Mouse (Mus musculus): ENCODE results near the gene BC030499.

The BC030499 gene

DNA sequence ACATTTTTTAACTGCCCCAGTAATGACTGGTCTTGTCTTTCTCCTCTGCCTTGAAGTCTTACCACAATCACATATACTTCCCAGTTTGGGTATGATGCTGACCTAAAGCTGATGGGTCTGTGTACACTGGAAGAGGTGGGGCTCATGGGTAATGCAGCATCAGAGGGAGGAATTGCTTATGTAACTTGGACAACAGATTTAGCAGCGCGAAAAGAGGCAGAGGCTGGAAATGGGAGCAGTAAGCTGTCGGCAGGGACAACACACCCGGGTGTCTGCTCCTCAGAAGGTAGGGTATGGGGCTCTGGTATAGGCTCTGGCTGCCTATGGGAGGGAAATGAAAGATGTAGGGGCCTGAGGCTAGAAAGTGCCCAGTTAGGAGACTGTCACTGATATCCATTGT is at the start of gene BC030499:
TSS of gene BC030499 (plus strand) at position 188 of the 400 bp plus-strand sequence.
- no peak for DNase-seq (ENCODE audit: low spot score in 2 of 2)

DNA sequence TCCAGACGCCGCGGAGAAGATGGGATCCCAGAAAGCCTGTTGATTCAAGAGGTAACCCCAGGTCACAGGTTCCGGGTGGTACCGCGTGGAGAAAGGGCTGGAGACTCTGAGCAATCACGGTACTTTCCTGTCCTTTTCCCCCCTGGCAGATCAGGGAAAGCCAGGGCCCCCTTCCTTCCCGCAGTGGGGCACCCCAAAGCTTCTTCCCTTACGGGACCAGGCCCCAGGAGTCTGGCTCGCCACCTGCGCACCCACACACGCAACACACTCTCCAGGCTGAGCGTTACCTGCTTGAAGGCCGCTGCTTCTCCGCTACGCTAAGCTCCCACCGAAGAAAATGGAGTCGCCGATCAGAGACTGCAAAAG is 45.4 kb upstream of the BC030499 start:
- DNase-seq (ENCODE audit: low spot score in 2 of 2) = no peak

DNA sequence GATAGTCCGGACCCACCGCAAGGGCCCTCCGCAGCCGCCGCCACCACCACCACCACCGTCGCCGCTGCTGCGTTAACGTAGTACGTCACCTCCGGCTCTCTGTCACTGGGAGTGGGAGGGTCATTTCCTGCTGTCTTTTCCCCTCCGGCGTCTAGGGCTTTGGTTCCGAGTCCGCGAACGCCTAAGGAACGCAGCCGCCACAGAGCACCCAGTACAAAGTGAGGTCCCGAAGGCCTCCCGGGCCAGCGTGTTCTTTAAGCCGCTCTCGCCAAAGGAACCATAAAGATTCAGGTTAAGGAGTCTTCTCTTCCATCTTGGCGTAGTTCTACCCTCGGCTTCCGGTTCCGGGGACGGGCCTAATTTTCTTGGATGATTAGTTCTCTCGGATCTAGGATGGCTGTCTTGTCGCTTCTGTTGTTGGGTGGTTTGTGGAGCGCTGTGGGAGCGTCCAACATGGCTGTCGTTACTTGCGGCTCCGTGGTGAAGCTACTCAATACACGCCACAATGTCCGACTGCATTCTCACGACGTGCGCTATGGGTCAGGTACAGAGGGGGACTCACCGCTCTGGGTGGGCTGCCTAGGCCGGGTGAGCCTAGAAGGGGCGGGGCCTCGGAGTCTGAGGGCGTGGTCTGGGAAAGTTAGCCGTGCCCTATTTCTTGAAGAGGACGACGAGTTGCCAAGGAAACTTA is 44.9 kb upstream of the BC030499 start, which contains the start of the genes Sdf2 and Supt6:
TSS of gene Sdf2 (plus strand) at position 120 of the 691 bp plus-strand sequence.
TSS of gene Supt6 (minus strand) at position 361 of the 691 bp plus-strand sequence.
- peak; percentile 87 to 90 for DNase-seq (ENCODE audit: low spot score in 2 of 2)

DNA sequence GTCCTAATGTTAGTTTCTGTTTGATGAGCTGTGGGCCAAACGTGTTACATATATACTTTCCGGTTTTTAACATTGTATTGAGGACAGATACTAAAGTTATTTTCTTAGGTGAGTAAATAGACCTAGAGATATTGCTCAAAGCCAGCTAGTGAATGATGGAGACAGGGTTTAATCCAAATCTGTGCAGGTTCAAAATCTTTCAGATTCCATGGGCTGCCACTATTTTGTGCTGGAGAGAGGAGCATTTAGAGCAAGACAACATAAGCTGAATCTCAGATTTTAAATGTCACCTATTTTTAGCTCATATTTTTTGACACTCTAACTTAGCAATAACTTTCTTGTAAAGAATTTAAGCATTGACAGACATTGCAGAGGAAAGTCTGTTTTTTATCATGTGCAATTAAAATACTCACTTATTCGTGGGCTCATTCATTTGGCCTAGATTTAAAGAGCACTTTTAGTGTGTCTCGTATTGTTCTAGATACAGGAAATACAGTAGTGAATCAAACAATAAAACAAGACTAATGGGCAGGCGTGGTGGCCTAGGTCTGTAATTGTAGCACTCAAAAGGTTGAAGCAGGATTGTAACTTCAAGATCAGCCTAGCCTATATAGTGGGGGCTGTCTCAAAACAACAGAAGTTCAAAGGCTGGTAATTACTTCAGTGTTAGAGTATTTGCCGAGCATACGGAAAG is 44.2 kb upstream of the BC030499 start:
- no peak for DNase-seq (ENCODE audit: low spot score in 2 of 2)

DNA sequence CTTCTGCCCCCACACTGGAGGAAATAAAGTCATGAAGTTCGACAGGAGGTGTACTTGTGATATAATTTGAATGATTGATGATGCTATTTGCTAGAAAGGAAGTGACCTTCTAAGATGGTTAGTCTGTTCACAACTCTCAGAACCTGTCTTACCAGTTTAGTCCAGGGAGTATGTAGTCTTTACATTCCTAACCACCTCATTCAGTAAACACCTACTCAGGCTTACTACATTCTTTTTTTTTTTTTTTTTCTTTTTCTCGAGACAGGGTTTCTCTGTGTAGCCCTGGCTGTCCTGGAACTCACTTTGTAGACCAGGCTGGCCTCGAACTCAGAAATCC is 43.7 kb upstream of the BC030499 start:
- no peak for DNase-seq (ENCODE audit: low spot score in 2 of 2)

DNA sequence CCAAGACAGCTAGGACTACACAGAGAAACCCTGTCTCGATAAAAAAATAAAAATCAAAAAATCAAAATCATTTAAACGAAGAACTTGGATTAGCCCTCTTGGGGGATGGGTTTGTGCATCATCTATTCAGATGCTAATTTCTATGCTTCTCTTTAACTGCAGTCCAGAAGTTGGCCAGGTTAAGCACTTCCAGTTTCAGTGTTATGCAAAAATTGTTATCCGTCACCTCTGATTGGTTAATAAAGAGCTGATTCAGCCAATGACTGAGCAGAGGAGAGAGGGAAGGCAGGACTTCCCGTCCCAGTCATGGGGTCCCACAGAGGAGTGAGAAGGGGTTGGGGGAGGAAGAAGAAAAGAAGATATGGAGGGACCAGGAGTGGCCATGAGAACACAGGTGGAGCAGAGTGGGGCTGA is 42.9 kb upstream of the BC030499 start:
- no peak for DNase-seq (ENCODE audit: low spot score in 2 of 2)

DNA sequence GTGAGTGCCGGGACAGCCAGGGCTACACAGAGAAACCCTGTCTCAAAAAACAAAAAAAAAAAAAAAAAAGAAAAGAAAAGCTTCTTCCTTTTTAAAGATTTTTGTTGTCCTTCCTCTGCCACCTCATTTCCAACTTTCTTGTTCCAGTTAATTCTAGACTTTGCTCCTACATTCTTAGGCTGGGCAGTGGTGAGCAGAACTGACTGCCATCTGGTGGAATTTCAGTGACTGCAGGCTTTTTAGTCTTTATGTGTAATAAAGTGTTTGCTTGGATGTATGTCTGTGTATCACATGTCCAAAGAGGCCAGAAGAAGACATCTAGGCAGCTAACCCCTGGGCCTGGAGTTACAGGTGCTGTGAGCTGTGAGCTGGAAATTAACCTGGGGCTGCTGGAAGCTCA is 34.0 kb upstream of the BC030499 start:
- DNase-seq (ENCODE audit: low spot score in 2 of 2) = no peak

DNA sequence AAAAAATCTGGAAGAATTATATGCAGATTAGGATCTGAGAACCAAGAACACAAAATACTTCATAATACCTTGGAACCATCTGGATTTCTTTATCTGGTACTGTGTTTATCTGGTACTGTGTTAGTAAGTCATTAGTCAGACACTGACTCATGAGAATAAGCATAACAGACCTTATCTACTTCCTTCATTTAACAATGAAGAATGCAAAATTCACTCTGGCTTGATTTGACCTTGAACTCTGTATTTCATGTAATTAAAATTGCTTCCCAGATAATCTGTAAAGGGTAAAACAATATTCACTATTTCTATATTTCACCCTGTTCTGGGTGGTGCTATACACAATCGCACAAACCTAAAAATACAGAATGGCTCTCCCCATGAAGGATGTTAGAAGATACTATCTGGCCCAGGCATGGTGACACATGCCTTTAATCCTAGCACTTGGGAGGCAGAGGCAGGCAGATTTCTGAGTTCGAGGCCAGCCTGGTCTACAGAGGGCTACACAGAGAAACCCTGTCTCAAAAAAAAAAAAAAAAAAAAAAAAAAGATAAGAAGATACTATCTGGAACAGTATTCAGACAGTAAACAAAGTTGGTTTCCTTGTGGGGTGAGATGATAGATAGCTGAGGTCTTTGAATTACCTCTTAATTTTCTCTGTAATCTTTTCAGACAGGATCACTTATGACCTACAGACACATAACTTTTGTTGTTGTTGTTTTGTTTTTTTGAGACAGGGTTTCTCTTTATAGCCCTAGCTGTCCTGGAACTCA is 30.0 kb upstream of the BC030499 start:
- DNase-seq (ENCODE audit: low spot score in 2 of 2) = no peak

DNA sequence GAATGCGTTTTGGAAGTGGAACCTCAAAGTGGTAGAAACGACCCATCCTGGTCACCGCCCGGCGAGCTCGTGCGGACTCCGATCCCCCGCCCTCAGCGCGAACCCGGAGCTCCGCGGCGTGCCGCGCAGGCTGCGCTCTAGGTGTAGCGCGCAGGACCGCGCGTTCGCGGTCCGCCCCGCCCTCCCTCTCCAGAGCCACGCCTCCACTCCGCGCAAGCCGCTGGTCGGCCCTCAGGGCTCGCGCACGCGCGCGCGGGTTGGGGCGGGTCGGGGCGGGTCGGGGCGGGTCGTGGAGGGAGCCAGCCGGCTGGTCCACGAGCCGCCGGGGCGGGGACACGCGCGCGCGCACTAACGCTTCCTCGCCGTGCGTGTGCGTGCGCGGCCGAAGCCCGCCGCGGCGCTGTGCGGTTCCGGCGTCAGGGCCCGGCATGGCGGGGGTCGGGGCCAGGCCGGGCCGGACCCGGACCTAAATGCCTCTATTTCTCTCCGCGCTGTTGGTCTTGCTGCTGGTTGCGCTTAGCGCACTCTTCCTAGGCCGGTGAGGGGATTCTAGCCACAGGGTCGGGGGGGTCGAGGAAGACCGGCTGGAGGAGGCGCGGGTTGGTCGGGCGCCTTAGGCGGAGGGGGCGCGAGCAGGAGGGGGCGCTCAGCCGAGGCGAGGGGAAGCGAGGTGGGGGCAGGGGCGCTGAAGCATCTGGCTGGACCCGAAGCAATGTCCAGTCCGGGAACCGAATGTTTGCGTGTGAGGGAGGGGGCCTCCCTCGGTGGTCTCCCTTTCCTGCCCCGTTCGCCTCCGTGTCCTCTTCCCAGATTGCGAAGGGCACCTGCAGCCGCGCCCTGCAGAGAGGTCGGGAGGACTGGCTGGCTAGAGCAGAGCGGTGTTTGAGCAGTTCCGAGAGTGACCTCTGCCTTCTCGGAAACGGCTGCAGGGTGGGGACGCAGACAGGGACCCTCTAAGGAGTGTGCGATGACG is 29.0 kb upstream of the BC030499 start, which contains the start of gene 2610507B11Rik:
TSS of gene 2610507B11Rik (plus strand) at position 373 of the 973 bp plus-strand sequence.
- DNase-seq (ENCODE audit: low spot score in 2 of 2) = peak; percentile 85 to 91

DNA sequence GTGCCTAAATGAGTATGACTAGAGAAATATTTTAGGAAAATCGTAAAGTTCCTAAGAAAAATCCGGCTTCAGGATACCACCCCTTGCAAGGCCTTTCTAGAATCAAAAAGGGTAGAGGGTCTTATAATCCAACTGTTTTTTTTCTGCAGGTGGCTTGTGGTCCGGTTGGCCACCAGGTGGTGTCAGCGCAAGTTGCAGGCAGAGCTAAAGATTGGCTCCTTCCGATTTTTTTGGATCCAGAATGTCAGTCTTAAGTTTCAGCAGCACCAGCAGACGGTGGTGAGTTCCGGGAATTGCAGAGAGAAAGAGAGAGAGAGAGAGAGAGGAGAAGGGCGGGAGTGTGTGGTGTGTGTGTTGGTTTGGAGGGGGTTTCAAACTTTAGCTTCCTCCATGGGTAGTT is 28.1 kb upstream of the BC030499 start:
- DNase-seq (ENCODE audit: low spot score in 2 of 2) = peak; percentile 32 to 54

DNA sequence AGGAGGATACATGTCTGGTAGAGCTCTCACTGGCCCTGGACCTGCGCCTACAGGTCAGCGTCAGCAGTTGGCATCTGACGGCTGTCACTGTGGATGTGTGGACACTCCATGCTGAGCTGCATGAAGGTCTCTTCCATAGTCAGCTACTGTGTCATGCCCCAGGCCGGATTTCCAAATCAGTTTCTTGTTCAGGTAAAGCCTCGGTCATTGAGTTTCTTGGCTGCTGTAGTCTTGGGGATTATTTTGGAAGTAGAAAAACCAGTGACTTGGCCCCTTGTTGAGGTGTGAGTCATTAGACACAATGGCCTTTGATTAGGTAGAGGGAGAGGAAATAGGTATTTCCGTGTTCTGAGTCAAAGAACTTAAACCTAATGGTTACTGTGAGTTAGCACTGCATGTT is 25.1 kb upstream of the BC030499 start:
- DNase-seq (ENCODE audit: low spot score in 2 of 2) = no peak

DNA sequence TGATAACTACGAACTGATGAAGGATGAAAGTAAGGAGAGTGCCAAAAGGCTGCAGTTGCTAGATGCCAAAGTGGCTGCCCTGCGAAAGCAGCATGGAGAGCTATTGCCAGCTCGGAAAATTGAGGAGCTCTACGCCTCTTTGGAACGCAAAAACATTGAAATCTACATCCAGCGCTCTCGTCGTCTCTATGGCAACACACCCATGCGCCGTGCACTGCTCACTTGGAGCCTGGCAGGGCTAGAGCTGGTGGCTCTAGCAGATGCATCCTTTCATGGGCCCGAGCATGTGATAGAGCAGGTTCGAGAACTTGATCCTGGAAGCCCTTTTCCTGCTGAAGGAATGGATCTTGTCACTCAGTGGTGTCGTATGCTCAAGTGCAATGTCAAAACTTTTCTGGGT is 18.7 kb upstream of the BC030499 start:
- DNase-seq (ENCODE audit: low spot score in 2 of 2) = no peak

DNA sequence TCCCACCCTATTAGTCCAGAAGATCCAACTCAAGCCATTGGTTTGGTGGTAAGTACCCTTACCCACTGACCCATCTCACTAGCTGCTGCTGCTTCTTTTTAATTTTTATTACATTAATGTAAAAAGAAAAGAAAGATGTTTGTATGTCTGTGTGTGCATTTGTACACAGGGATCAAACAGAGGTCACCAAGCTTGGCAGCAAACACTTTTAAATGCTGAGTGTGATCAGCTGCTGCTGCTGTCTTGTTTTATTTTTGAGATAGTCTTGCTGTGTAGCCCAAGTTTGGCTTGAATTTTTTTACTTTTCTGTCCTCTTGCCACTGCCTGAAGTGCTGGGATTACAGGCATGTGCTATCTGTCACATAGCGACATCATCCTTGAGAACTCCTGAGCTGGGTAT is 15.0 kb upstream of the BC030499 start:
- no peak for DNase-seq (ENCODE audit: low spot score in 2 of 2)

DNA sequence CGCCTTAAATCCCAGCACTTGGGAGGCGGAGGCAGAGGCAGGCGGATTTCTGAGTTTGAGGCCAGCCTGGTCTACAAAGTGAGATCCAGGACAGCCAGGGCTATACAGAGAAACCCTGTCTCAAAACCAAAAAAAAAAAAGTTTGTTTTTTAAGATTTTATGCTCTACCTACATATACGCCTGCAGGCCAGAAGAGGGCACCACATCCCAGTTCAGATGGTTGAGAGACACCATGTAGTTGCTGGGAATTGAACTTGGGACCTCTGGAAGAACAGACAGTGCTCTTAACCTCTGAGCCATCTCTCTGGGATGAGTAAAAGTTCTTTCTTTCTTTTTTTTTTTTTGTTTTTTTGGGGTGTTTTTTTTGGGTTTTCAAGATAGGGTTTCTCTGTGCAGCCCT is 14.5 kb upstream of the BC030499 start:
- DNase-seq (ENCODE audit: low spot score in 2 of 2) = peak in 1 of 2 experiments; percentile 11

DNA sequence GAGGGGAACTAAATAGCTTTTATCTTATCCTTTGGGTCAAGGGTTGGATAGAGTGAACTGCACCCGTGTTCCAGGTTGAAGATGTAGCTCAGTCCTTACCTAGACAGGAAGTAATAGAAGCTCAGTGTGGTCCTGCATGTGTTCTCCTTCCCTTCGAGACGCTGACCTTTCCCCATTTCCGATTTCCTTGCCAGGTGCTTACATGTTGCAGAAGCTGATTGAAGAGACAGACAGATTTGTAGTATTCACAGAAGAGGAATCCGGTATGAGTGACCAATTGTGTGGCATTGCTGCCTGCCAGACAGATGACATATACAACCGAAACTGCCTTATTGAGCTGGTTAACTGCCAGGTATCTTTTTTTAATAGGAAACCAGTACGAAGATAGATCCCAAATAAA is 11.8 kb upstream of the BC030499 start:
- DNase-seq (ENCODE audit: low spot score in 2 of 2) = no peak

DNA sequence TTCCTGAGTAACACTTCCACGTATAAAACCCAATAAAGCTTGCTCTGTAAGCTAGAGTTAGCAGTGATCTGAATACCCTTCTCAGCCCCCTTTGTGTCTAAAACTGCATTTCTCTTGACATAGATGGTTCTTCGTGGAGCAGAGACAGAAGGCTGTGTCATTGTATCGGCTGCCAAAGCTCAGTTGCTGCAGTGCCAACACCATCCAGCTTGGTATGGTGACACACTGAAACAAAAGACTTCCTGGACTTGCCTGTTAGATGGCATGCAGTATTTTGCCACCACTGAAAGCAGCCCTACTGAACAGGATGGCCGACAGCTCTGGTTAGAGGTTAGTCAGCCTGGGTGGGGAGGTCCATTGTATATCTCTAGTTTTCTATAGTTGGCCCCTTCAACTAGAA is 11.1 kb upstream of the BC030499 start:
- no peak for DNase-seq (ENCODE audit: low spot score in 2 of 2)

DNA sequence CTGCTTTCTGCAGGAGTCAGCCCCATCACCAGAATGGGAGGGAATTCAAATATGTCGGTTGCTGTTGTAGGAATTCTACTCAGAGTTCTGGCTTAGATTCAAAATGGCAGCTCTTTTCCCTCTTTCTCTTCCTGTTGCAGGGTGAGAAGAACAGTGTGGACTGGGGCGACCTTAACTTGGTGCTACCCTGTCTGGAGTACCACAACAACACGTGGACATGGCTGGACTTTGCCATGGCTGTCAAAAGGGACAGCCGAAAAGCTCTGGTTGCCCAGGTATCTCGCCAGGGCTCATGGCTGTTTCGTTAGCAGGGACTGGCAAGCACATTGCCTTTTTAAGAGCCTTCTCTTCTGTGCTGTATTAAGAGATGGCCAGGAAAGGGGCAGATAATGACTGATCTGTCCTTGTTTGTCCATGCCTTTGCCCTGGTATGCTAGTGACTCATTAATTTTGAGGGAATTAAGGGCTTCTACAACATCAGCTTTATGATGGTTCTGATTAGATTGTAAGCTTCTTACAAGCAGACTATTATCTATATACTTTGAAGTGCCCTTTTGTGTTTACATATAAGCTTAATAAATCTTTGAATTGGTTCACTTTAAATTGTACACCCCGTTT is 1.4 kb upstream of the BC030499 start:
- no peak for DNase-seq (ENCODE audit: low spot score in 2 of 2)

DNA sequence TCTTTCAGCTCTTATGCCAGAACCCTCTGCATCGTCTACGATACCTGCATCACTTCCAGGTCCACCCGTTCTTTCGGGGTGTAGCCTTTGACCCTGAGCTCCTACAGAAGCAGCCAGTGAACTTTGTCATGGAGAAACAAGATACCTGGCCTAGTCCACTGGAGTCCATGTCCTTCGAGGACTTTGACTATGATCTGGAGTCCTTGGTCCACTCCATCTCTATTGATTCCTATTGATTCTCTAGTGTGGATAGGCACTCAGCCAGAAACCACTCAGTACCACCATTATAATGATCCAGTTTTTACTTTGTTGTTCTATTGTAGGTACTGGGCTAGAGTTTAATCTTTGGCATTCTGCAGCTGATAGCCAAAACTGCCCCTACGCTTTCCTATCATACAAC is 3.9 kb downstream of the BC030499 start:
- DNase-seq (ENCODE audit: low spot score in 2 of 2) = no peak

DNA sequence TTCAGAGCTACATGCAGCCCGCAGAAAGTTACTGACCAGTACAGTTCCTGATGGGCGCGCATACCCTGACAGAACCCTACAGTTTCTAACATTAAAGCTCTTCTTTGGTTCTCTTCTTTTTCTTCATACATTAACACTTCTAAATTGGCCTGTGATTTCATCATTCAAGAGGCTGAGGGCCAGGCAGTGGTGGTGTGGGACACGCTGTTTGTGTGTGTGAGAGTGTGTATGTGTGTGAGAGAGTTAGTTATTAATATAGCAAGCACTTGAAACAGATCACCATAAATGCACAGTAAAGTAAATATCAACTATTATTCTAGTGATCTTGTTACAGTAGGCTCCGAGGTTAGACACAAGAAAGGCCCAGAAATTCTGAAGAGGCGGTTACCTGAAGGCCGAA is 10.3 kb downstream of the BC030499 start:
- DNase-seq (ENCODE audit: low spot score in 2 of 2) = no peak

DNA sequence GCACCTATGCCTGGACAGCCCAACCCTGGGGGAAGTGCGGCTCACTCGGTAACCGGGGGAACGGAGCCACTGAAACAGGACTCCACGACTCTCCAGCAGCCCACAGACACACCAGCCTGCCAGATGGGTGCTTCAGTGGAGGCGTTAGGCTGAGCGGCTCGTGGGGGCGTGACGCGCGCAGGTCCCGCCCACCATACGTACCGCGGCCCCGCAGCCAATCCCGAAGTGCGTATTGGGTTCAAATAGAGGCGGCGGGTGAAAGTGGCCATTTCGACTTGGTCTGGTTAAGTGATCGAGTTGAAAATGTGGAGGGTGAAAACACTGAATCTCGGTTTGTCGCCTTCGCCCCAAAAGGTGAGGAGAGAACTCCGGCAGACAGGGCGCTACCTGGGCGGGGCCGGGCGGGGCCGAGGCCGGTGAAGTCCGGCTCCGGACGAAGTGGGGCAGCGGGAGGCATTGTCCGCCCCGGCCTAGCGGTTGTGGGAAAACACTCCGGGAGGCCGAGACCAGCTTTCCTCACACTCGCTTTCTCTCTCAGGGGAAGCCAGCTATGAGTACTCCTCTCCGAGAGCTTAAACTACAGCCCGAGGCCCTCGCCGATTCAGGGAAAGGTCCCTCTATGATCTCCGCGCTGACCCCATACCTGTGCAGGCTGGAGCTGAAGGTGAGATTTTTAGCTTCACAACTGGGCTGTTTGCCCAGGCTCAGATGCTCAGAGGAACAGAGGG is 10.9 kb downstream of the BC030499 start, which contains the start of gene Spag5:
TSS of gene Spag5 (plus strand) at position 173 of the 728 bp plus-strand sequence.
- peak; percentile 86 for DNase-seq (ENCODE audit: low spot score in 2 of 2)

All from natural killer cell, adult 2 months (primary cell).